Mouse (Mus musculus): ENCODE measurements around the gene Cep70.

Gene Cep70
- long read RNA-seq, experiment 1, partial matches to known transcripts, result 1 of 8 reads
- long read RNA-seq, experiment 1, other reads (novel, unspliced or antisense), result 5 of 8 reads
- long read RNA-seq, experiment 2, partial matches to known transcripts, result 2 of 8 reads
- long read RNA-seq, experiment 2, other reads (novel, unspliced or antisense), result 3 of 8 reads

DNA sequence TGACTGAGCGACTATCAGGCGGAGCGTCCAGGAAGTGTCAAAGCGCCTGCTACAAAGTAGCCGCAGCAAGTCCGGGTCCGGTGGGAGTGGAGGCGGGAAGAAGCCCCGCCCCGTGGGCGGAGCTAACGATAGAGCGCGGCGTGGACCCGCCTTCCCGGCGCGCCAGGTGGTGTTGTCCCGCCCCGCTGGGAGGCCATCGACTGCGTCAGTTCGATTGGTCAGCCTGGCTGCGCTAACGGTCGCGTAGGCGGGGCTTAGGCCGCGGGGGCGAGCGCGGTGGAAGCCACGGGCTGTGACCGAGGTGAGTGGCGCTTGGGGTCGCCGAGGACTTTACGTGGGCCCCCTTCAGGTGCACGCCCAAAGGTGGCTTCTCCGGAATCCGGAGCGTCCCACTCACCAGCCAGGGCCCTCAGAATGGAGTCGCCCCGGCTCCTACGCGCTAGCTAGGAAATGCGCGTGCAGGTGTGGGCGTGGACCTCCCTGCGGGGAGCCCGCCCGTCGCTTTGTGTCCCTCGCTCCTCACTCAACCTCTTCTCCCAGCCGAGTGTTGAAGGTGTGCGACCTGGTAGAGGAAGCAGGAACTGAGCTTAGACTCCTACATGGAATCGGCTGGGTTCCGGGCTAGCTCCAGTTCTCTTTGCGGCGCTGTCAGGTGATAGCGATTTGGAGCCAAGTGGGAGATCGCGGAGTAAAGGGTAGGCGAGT is at the start of gene Cep70:
Cep70 (plus strand) TSS at position 178 of the 705 bp plus-strand sequence.
- intact Hi-C loops (cut with DNase I), result loop anchor here (10.0 kb wide), 4 partner anchors 131 to 331 kb away; partner anchors contain the start of genes Dbr1 and Faim

GRCm38 (mm10) chr9:99212643-99213042 is 30.5 kb upstream of the Cep70 start:
- intact Hi-C loops (cut with DNase I), result no loop called here

DNA sequence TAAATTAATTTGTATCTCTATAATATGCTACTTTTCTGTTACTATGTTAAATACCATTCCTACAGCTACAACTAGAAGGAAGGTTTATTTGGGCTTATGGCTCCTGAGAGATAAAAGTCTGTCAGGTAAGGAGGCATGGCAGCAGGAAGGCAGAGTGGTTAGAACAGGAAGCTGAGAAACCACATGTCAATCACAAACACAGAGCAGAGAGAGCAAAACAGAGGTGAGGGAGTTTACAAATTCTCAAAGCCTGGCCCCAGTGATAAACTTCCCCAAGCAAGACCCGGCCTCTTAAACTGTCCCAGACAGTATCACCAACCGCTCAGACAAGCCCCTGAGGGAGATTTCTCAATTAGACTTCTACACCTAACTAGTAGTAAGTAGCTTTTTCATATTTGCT is 27.0 kb upstream of the Cep70 start:
- intact Hi-C loops (cut with DNase I), result no loop called here

GRCm38 (mm10) chr9:99217999-99218719 is 25.0 kb upstream of the Cep70 start:
- intact Hi-C loops (cut with DNase I), result no loop called here

DNA sequence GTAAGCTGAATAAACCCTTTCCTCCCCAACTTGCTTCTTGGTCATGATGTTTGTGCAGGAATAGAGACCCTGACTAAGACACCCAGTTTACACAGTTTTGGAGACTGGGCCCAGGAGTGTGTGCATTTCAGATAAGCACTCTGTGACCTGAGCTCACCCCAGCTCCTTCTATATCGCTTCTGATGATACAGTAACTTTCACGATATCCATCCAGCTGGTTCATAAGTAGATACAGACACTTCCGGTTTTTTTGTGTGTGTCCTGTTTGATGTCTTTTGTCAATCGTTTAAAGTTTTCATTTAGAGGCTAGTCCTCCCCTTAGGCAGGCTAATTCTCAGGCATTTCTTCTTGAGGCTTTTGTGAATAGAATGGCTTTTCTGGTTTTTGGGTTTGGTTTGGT is 21.5 kb upstream of the Cep70 start:
- intact Hi-C loops (cut with DNase I), result no loop called here

- intact Hi-C loops (cut with DNase I), result no loop called here
These were observed 18.6 kb upstream of the Cep70 start for GRCm38 (mm10) chr9:99224583-99224982.

DNA sequence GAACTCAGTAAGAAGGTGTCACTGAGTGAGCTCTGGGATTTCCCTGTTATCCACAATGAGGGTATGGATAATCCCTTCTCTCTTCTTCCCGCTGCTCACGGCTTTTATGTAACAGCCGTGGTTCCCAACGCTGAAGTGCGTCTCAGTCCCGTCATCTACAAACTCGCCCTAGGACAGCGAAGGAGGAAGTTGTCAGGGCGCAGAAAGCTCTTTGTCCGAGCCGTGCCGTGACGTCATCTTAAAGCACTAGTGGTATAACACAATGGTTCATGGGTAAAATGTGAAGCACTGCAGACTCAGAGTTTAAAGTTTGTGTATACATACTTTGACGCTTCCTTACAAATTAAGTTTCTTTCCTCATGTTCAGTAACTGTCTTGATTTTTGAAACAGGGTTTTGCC is 13.7 kb upstream of the Cep70 start:
- intact Hi-C loops (cut with DNase I), result no loop called here

GRCm38 (mm10) chr9:99237139-99237538 is 6.0 kb upstream of the Cep70 start, which contains the start of gene Faiml:
Gene Faiml, minus strand, starts transcription at chr9:99237239.
- intact Hi-C loops (cut with DNase I), result no loop called here

DNA sequence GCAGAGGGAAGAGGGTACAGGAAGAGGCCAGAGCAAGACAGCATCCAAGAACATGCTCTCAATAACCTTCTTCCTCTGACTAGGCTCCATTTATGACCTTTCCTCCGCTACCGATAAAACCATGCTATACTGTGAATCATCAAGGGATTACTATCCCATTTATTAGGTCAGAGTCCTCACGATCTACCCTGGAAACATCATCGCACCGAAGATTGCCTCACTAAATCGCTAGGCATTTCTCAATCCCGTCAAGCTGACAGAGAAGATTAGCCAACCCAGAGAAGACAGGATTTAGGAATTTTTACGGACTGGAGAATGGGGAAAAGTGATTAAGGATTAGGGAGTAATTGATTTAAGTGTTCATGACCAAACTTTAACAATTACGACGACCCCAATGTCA is 4.9 kb upstream of the Cep70 start:
- intact Hi-C loops (cut with DNase I), result no loop called here

DNA sequence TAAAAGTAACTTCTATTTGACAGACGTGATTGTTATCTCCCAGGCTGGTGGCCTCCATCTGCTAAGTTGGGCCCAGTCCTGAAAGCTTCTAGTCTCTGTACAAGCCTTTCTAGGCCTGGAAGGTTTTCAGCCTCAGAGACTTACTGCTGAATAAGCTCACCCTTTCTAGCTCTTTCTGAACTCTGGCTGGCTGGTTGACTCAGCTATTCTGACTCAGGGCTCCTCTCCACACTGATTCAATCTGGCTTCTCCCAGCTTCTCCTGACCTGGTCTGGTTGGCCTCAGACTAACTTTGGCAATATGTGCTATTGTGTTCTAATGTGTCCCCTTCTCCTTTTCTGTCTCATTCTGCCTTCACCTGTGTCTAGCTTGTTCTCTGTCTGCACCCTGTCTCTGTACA is 3.9 kb upstream of the Cep70 start:
- intact Hi-C loops (cut with DNase I), result no loop called here

DNA sequence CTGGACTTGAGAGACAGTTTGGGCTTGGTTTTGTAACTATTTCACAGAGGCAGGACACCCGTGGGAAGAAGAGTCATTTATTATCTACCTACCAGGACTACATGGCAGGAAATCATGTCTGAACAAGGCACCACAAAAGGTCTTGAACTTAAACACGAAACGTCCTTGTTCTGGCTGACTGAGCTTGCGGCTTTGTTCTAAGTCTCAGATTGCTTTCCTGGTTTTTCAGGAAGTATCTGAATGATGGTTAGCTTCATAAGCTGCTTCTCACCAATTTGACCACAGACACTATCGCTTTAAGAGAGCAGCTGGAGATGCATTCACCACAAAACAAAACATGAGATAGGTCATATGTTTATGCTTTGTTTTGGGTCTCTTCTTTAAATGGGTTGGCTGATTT is 2.6 kb upstream of the Cep70 start:
- intact Hi-C loops (cut with DNase I), result loop anchor here (10.0 kb wide), 4 partner anchors 134 to 334 kb away; partner anchors contain the start of genes Dbr1 and Faim

GRCm38 (mm10) chr9:99242035-99242434 is 1.1 kb upstream of the Cep70 start:
- intact Hi-C loops (cut with DNase I), result loop anchor here (1.0 to 10.0 kb wide), 5 partner anchors 133 to 333 kb away; partner anchors contain the start of genes Dbr1 and Faim

DNA sequence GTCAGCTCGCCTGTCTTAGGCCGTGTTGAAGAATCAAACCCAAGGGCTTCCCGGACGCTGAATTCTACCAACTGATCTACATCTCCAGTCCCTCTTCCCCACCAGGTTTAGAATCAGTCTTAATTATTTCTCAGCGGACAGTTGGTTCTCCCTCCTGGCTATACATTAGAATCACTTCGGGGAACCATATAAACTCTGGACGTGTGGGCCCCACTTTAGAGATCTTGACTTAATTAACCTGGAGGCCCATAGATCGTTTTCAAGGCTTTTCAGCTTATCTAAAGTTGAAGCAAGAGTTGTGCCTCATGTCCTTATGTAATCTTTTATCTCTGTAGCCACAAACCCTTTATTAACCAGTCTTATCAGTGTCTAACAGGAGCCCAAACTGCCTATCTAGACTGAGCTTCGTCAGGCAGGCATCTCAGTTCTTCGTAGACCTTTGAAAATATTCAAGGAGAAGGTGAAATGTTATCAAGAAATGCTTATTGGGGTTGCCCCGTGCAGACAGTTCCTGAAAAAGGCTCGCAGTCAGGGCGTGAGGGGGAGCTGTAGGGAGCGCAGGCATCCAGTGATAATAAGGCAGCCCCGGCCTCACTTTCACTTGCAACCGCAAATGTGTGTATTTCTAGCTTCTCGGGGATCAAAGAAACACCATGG is 506 bp upstream of the Cep70 start:
- intact Hi-C loops (cut with DNase I), result loop anchor here (1.0 to 10.0 kb wide), 5 partner anchors 132 to 332 kb away; partner anchors contain the start of genes Dbr1 and Faim

DNA sequence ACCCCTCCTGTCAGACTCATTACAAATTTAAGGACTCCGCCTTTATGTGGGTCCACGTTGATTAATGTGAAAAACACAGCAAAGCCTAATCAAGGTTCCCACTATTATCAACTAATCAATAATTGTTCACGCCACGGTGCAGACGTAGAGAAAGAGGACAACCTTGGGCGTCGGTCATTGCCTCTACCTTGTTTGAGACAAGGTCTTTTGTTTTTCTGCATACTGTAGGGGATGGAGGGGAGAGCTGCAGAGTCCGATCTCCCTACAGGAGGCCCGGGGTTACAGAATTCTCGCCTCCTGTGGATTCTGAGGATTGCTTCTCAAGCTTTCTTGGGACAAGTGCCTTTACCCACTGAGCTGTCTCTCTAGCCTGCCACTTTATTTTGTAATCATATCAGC is 727 bp downstream of the Cep70 start:
- intact Hi-C loops (cut with DNase I), result loop anchor here (2.0 to 10.0 kb wide), 5 partner anchors 105 to 331 kb away; partner anchors contain the start of genes Dbr1 and Faim

DNA sequence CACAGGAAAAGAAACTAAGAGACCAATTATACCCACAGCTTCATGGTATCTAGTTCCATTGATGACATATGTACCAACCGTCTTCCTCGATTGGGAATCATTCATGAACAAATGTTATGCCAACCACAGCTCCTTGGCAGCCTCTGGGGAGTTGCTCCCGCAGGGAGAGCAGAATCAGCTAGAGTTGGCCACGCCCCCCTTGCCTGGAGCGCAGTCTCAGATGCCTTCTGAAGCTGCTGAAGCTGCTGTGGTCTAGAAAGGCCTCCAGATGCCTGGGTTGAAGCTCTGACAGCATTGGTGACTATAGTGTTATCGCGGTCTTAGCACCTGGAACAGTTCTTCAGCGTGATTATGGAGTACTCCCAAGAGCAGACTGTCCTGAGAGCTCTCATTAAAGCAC is 5.1 kb downstream of the Cep70 start:
- intact Hi-C loops (cut with DNase I), result loop anchor here (10.0 kb wide), 4 partner anchors 126 to 326 kb away; partner anchors contain the start of genes Dbr1 and Faim

DNA sequence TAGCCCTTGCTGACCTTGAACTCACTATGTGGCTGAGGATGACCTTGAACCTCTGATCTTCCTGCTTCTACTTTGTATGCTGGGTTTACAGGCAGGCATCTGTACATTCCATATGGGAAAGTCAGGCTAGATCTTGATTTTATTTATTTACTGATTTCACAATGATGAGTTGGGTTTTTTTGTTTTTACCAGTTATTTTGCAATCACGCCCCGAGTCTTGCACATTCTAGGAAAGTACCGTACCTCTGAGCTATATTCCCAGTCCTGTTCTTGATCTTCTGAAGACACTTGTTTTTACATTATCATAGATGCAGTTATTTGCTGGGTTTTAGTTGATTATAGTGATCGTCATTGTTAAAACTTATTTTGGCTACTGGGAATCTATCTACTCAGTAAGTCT is 5.7 kb downstream of the Cep70 start:
- intact Hi-C loops (cut with DNase I), result loop anchor here (10.0 kb wide), 4 partner anchors 126 to 326 kb away; partner anchors contain the start of genes Dbr1 and Faim

GRCm38 (mm10) chr9:99253861-99254260 is 10.7 kb downstream of the Cep70 start:
- intact Hi-C loops (cut with DNase I), result no loop called here

- intact Hi-C loops (cut with DNase I), result no loop called here
These were observed 13.0 kb downstream of the Cep70 start for GRCm38 (mm10) chr9:99256206-99256605.

DNA sequence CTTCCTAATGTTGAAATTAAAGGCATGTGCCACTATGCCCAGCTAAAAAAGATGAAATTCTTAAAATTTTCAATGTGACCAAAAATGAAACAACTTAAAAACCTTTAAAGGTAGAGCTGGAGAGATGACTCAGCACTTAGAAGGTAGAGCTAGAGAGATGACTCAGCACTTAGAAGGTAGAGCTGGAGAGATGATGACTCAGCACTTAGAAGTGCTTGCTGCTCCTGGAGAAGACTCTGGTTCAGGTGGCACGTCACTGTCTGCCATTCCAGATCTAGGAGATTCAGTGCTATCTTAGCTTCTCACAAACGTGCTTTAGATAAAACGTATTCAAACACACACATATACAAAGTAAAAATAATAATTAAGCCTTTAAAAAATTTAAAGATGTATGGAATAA is 13.7 kb downstream of the Cep70 start:
- intact Hi-C loops (cut with DNase I), result no loop called here

- intact Hi-C loops (cut with DNase I), result no loop called here
These were observed 15.7 kb downstream of the Cep70 start for GRCm38 (mm10) chr9:99258891-99259290.

DNA sequence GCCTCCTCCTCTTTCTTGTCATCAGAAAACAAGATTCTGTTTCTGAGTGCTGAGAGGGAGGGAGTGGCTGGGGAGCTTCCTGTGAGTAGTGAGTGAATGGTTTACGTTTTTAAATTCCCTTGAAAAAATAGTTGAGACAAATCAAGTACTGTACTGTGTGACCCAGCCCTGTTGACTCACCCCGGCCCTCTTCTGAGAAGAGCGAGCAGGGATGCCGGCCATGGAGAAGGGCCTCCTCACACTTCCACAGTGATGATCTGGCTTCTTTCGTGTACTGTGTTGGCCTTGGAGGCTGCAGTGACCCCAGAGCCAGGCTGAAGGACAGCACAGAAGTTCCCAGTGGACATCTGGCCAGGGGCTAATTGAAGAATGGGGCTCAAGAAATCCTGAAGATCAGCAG is 61.1 kb downstream of the Cep70 start:
- intact Hi-C loops (cut with DNase I), result no loop called here

Data from adrenal gland (tissue).